Mouse (Mus musculus) Muller cell, postnatal 12 days (primary cell): ENCODE measurements around the gene A4gnt.

Source experiments
- DNase-seq: peaks from one replicate; pipeline ENCODE4 v3.0.0-alpha.2; 2015; ENCODE audit errors: inconsistent ontology term

The A4gnt gene

GRCm38 (mm10) chr9:99632264-99632663, 20.0 kb downstream of the A4gnt start:
- peak; percentile 77 for DNase-seq

GRCm38 (mm10) chr9:99636776-99637175, 24.5 kb downstream of the A4gnt start:
- DNase-seq, result no peak

- DNase-seq, result no peak
These were observed 24.9 kb downstream of the A4gnt start for GRCm38 (mm10) chr9:99637227-99637626.

GRCm38 (mm10) chr9:99637736-99638135, 25.4 kb downstream of the A4gnt start:
- DNase-seq, result no peak

- DNase-seq, result no peak
These were observed 27.7 kb downstream of the A4gnt start for GRCm38 (mm10) chr9:99639957-99640356.

GRCm38 (mm10) chr9:99645416-99645815, 33.1 kb downstream of the A4gnt start:
- DNase-seq, result no peak

- DNase-seq, result no peak
These were observed 33.8 kb downstream of the A4gnt start for GRCm38 (mm10) chr9:99646102-99646501.

- no peak for DNase-seq
These were observed 48.5 kb downstream of the A4gnt start for GRCm38 (mm10) chr9:99660756-99661155.

GRCm38 (mm10) chr9:99661606-99662166, 49.4 kb downstream of the A4gnt start:
- no peak for DNase-seq

- peak; percentile 73 for DNase-seq
These were observed 50.1 kb downstream of the A4gnt start for GRCm38 (mm10) chr9:99662406-99662805.

- no peak for DNase-seq
These were observed 50.6 kb downstream of the A4gnt start for GRCm38 (mm10) chr9:99662887-99663286.

GRCm38 (mm10) chr9:99667596-99667995, 55.3 kb downstream of the A4gnt start:
- peak; percentile 76 for DNase-seq

GRCm38 (mm10) chr9:99671603-99672002, 59.3 kb downstream of the A4gnt start:
- DNase-seq, result no peak
